Mouse (Mus musculus): ENCODE measurements at regions not wholly inside any gene's neighbourhood (a gene's known extent, or its start where the extent isn't known, plus 50 kb on each side); places are given as distances from the start of the nearest gene placed in this dataset.

DNA sequence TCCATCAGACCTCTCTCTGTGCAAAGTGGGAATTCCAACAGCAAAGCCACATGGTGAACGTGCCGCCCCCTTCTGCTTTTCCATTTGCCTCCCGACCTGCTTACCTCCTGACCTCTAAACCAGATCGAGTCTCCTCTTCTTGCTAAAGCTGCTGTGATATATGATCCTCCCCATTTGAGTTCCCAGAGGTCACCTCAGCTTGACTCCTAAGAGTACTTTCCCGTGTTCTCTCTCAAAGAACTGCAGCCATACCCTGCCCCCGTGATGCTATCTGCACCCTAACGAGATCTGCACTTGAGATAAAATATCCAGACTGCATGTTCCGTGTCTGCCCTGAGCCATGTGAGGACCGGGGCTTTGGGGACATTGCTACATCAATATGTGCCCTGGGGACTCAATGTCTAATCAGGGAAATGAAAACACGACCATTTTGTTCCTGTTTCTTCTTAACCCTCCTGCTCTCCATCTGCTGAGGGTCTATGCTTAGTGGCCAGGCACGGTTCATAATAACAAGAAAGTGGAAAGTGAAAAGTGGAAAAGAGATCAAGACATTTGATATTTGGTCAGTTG lies 94.8 kb downstream of the 3110018I06Rik start:
- no peaks in the 10 kb centered on the region for H3K27me3 ChIP-seq (replicated peaks; ENCODE audit: control insufficient read depth, insufficient read depth, low read length)
- peaks cover 4% of the 10 kb centered on the region; the same call in 1 of the 2 replicates for H3K4me1 ChIP-seq (ENCODE audit: control insufficient read depth, insufficient read depth, low read length)
- ATAC-seq (no peak), DNase-seq (ENCODE audit: low spot score) (no peak)
- 66% methylated on average over 11 of the region's 11 CpGs for WGBS
- no peak overlapping the region for H3K27ac ChIP-seq (ENCODE audit: low read depth, low read length)
- H3K4me2 ChIP-seq (ENCODE audit: low read length), result no peak overlapping the region
- no peak overlapping the region for H3K9ac ChIP-seq (ENCODE audit: low read length)
- no peaks in the 10 kb centered on the region for H3K9me3 ChIP-seq (replicated peaks; ENCODE audit: control insufficient read depth, low read length)
- H3K4me3 ChIP-seq (ENCODE audit: low read depth, low read length), result no peak overlapping the region
- no peaks in the 10 kb centered on the region for H3K36me3 ChIP-seq (ENCODE audit: control insufficient read depth, insufficient read depth, low read length)

DNA sequence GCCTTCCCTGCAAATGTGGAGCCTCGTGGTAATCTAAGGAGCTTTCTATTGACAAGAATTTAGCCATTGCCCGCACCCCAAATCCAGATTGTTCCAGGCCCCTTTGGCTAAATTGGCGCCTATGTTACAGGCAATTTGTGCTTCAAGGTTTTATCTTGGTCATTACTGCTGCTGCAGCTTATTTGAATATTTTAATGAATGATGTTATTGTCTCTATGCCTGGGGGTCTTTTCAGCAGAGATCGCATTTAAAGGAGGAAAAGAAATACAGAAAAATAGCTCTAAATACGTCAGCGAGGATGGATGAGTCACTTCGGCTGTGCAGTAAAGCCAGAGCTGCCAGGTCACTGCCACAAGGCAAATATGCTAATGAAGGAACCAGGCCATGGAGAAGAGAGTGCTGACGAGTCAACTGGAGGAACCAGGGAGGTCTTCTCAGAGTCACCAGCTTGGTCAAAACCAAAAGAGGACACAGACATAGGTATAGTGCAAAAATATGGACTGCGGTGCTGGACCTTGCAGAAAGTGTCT lies 97.3 kb downstream of the 3110018I06Rik start:
- Histone ChIP-seq H3K4me2 (ENCODE audit: low read length) (no peak overlapping the region), H3K4me1 (ENCODE audit: control insufficient read depth, insufficient read depth, low read length) (peaks cover 4% of the 10 kb centered on the region; the same call in 1 of the 2 replicates), H3K9ac (ENCODE audit: low read length) (no peak overlapping the region), H3K36me3 (ENCODE audit: control insufficient read depth, insufficient read depth, low read length) (no peaks in the 10 kb centered on the region), H3K4me3 (ENCODE audit: low read depth, low read length) (no peak overlapping the region), H3K9me3 (replicated peaks; ENCODE audit: control insufficient read depth, low read length) (no peaks in the 10 kb centered on the region), H3K27me3 (replicated peaks; ENCODE audit: control insufficient read depth, insufficient read depth, low read length) (no peaks in the 10 kb centered on the region), H3K27ac (ENCODE audit: low read depth, low read length) (no peak overlapping the region)
- DNase-seq (ENCODE audit: low spot score), result peak; percentile 56
- peak; percentile 50; the same call in 1 of the 2 replicates for ATAC-seq
- WGBS, result 21% methylated on average over 9 of the region's 9 CpGs

DNA sequence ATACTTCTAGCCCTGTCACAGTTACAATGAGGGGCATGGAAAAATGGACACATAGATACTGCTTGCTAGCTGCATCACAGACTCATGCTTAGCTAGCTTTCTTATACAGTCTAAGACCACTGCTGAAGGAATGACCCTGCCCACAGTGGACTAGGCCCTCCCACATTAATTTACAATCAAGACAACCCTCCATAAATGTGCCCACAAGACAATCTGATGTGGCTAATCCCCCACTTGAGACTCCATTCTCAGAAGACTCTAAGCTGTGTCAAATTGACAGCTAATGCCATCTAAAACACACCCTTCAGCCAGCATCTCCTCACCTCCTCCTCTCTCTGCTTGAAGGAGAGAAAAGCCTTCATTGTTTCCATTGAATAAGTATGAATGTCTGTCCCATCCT lies 107.8 kb downstream of the 3110018I06Rik start:
- H3K4me1 ChIP-seq (ENCODE audit: control insufficient read depth, insufficient read depth, low read length), result no peaks in the 10 kb centered on the region
- no peak overlapping the region for H3K4me3 ChIP-seq (ENCODE audit: low read depth, low read length)
- no peak overlapping the region for H3K27ac ChIP-seq (ENCODE audit: low read depth, low read length)
- DNase-seq (ENCODE audit: low spot score) (no peak), ATAC-seq (no peak)
- H3K9me3 ChIP-seq (replicated peaks; ENCODE audit: control insufficient read depth, low read length), result no peaks in the 10 kb centered on the region
- no peaks in the 10 kb centered on the region for H3K36me3 ChIP-seq (ENCODE audit: control insufficient read depth, insufficient read depth, low read length)
- H3K27me3 ChIP-seq (replicated peaks; ENCODE audit: control insufficient read depth, insufficient read depth, low read length), result no peaks in the 10 kb centered on the region
- no peak overlapping the region for H3K4me2 ChIP-seq (ENCODE audit: low read length)
- no peak overlapping the region for H3K9ac ChIP-seq (ENCODE audit: low read length)

DNA sequence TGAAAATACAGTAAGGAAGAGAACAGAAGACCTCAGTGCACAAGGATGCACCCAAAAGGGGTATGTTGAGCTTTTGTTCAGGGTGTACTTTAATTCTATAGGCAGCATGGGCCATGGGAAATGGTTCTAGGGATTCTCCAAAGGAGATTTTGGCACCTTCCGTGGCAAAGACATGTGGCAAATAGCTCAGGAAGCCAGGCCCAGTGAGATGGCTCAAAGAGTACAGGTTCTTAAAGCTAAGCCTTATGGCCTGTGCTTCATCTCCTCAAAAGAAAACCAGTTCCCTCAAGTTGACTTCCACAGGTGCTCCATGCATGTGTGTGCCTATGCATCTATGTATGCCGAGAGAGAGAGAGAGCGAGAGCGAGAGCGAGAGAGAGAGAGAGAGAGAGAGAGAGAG lies 112.1 kb downstream of the 3110018I06Rik start:
- no peak overlapping the region for H3K4me3 ChIP-seq (ENCODE audit: low read depth, low read length)
- WGBS, result 97% methylated on average over 5 of the region's 5 CpGs
- H3K9me3 ChIP-seq (replicated peaks; ENCODE audit: control insufficient read depth, low read length), result no peaks in the 10 kb centered on the region
- DNase-seq (ENCODE audit: low spot score), result no peak
- no peaks in the 10 kb centered on the region for H3K36me3 ChIP-seq (ENCODE audit: control insufficient read depth, insufficient read depth, low read length)
- H3K4me1 ChIP-seq (ENCODE audit: control insufficient read depth, insufficient read depth, low read length), result no peaks in the 10 kb centered on the region
- H3K27me3 ChIP-seq (replicated peaks; ENCODE audit: control insufficient read depth, insufficient read depth, low read length), result no peaks in the 10 kb centered on the region
- no peak overlapping the region for H3K4me2 ChIP-seq (ENCODE audit: low read length)
- ATAC-seq, result no peak
- no peak overlapping the region for H3K27ac ChIP-seq (ENCODE audit: low read depth, low read length)
- H3K9ac ChIP-seq (ENCODE audit: low read length), result no peak overlapping the region

DNA sequence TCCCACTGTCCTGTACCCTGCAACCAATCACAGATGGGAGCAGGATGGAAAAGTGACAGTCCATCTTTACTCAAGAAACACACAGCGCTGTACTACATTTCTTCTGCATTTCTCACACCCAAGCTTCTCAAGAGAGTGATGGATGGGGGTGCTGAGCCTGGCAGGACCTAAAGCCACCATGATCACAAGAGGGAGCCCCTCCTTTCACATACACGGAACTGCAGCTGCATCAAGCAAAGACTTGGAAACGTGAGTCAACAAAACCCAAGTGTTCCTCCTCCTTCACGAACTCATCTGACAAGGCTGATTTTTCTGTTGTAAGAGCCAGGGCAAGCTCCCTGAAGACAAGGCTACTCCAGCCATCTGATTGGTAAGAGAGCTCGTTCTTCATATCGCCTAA lies 120.5 kb downstream of the 3110018I06Rik start:
- no peak for DNase-seq (ENCODE audit: low spot score)
- H3K9ac ChIP-seq (ENCODE audit: low read length), result no peak overlapping the region
- H3K27ac ChIP-seq (ENCODE audit: low read depth, low read length), result no peak overlapping the region
- peaks cover 3% of the 10 kb centered on the region; the same call in 1 of the 2 replicates for H3K9me3 ChIP-seq (replicated peaks; ENCODE audit: control insufficient read depth, low read length)
- WGBS, result 84% methylated on average over 6 of the region's 6 CpGs
- H3K4me1 ChIP-seq (ENCODE audit: control insufficient read depth, insufficient read depth, low read length), result no peaks in the 10 kb centered on the region
- no peaks in the 10 kb centered on the region for H3K36me3 ChIP-seq (ENCODE audit: control insufficient read depth, insufficient read depth, low read length)
- H3K4me3 ChIP-seq (ENCODE audit: low read depth, low read length), result no peak overlapping the region
- ATAC-seq, result no peak
- no peak overlapping the region for H3K4me2 ChIP-seq (ENCODE audit: low read length)
- no peaks in the 10 kb centered on the region for H3K27me3 ChIP-seq (replicated peaks; ENCODE audit: control insufficient read depth, insufficient read depth, low read length)

DNA sequence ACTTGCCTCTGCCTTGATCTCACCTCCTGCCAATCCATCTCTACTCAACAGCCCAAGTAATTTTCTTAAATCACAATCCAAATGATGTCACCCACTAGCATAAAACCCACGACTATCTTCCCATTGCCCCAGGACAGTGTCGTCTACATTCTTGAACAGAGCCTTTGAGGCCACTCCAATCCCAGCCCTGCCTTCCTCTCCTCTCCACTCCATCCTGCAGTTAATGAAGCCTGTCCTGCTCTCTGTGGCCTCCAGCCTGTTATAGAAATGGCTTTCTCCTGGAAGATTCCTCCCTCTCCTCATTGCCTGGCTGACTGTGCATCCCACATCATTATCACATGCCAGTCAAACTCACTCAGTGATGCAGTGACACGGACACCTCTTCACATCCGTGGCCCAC lies 121.6 kb downstream of the 3110018I06Rik start:
- Histone ChIP-seq H3K9ac (ENCODE audit: low read length) (no peak overlapping the region), H3K36me3 (ENCODE audit: control insufficient read depth, insufficient read depth, low read length) (no peaks in the 10 kb centered on the region), H3K9me3 (replicated peaks; ENCODE audit: control insufficient read depth, low read length) (peaks cover 3% of the 10 kb centered on the region; the same call in 1 of the 2 replicates), H3K4me1 (ENCODE audit: control insufficient read depth, insufficient read depth, low read length) (no peaks in the 10 kb centered on the region), H3K4me3 (ENCODE audit: low read depth, low read length) (no peak overlapping the region), H3K4me2 (ENCODE audit: low read length) (no peak overlapping the region), H3K27ac (ENCODE audit: low read depth, low read length) (no peak overlapping the region), H3K27me3 (replicated peaks; ENCODE audit: control insufficient read depth, insufficient read depth, low read length) (no peaks in the 10 kb centered on the region)
- DNase-seq (ENCODE audit: low spot score), result no peak
- ATAC-seq, result no peak
- 79% methylated on average over 4 of the region's 4 CpGs for WGBS

DNA sequence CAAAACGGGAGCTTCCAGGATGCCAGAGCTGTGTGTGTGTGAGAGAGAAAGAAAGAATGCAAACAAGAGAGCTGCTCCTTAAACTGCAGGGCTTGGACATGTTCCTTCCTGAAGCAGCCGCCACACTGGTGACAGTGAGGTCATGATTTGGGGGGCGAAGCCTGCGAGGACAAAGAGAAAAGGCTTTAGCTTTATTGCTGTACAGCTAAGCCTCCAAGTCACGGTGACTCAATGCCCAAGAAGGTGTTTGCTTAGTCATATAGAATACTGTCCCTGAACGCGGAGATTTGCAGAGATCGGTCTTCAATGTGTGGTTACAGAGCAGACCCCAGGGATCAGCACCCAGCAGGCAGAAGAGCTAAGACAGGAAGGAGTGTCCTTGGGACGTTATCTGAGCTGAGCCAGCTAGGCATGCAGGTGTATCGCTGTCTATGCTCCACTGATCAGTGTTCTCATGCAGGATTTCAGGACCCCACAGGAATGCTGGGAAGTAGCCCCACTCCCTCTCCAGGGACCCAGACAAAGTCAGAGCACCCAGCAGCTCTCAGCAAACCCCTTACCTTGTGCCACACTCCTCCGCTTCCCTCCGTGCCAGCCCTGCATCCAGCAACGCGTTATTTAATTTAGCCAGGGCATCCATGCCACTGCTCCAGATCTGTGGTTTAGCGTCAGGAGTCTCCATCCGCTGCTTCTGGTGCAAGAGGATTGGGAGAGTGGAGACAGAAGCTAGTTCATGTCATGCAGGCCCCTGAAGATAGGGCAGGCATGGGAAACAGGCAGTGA lies 129.0 kb downstream of the 3110018I06Rik start:
- 0 out of 2 replicates have a peak overlapping the region, but pooled peaks have one; percentile 27 for H3K27ac ChIP-seq (ENCODE audit: low read depth, low read length)
- no peak overlapping the region for H3K9ac ChIP-seq (ENCODE audit: low read length)
- H3K4me3 ChIP-seq (ENCODE audit: low read depth, low read length), result no peak overlapping the region
- no peaks in the 10 kb centered on the region for H3K9me3 ChIP-seq (replicated peaks; ENCODE audit: control insufficient read depth, low read length)
- no peaks in the 10 kb centered on the region for H3K27me3 ChIP-seq (replicated peaks; ENCODE audit: control insufficient read depth, insufficient read depth, low read length)
- no peak overlapping the region for H3K4me2 ChIP-seq (ENCODE audit: low read length)
- ATAC-seq (no peak), DNase-seq (ENCODE audit: low spot score) (no peak)
- H3K4me1 ChIP-seq (ENCODE audit: control insufficient read depth, insufficient read depth, low read length), result no peaks in the 10 kb centered on the region
- 72% methylated on average over 16 of the region's 16 CpGs for WGBS
- no peaks in the 10 kb centered on the region for H3K36me3 ChIP-seq (ENCODE audit: control insufficient read depth, insufficient read depth, low read length)

DNA sequence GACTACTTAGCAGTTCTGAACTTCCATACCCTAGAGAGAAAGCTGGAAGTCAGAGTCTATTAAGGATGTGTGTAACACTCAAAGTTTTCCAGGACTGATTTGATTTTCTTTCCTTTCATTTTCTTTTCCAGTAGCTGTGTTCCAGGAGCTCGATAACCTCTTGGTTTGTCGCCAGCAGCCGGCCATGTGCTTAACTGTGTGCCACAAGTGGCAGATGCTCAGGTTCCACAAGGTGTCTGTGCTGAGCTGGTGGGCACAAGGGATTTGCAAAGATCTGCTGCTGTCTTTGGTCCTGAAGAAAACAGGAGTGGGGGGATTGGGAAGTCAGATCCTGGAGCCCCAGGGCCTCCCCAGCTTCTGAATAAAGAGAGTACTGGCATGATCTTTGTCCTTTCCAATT lies 136.0 kb downstream of the 3110018I06Rik start:
- DNase-seq (ENCODE audit: low spot score) (peak; percentile 33), ATAC-seq (no peak)
- Histone ChIP-seq H3K9me3 (replicated peaks; ENCODE audit: control insufficient read depth, low read length) (no peaks in the 10 kb centered on the region), H3K36me3 (ENCODE audit: control insufficient read depth, insufficient read depth, low read length) (no peaks in the 10 kb centered on the region), H3K4me2 (ENCODE audit: low read length) (no peak overlapping the region), H3K4me3 (ENCODE audit: low read depth, low read length) (no peak overlapping the region), H3K9ac (ENCODE audit: low read length) (no peak overlapping the region), H3K27me3 (replicated peaks; ENCODE audit: control insufficient read depth, insufficient read depth, low read length) (no peaks in the 10 kb centered on the region), H3K4me1 (ENCODE audit: control insufficient read depth, insufficient read depth, low read length) (no peaks in the 10 kb centered on the region; the same call in 1 of the 2 replicates), H3K27ac (ENCODE audit: low read depth, low read length) (no peak overlapping the region)
- WGBS, result 56% methylated on average over 3 of the region's 3 CpGs

DNA sequence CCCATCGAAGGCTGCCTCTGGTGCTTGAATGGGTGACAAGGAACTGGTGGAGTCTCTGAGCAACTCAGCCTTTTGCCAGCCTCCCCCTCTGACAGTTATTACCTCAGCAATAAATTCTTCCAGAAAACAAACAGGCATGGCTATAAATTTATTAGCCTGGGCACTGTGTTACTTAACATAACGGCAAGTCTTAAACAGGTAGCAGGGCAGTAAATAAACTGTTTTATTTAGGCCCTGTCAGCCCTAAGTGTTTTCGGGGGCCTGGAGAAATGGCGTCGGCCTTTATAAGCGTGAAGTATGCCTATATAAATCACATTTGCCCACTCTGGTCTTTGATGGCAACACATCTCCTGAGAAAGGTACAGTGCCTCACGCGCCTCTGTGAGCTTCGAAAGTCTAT lies 159.6 kb downstream of the 3110018I06Rik start:
- Histone ChIP-seq H3K4me1 (ENCODE audit: control insufficient read depth, insufficient read depth, low read length) (no peaks in the 10 kb centered on the region), H3K9me3 (replicated peaks; ENCODE audit: control insufficient read depth, low read length) (peaks cover 2% of the 10 kb centered on the region; the same call in 1 of the 2 replicates), H3K36me3 (ENCODE audit: control insufficient read depth, insufficient read depth, low read length) (no peaks in the 10 kb centered on the region), H3K4me2 (ENCODE audit: low read length) (no peak overlapping the region), H3K27me3 (replicated peaks; ENCODE audit: control insufficient read depth, insufficient read depth, low read length) (no peaks in the 10 kb centered on the region), H3K27ac (ENCODE audit: low read depth, low read length) (no peak overlapping the region), H3K9ac (ENCODE audit: low read length) (no peak overlapping the region), H3K4me3 (ENCODE audit: low read depth, low read length) (no peak overlapping the region)
- DNase-seq (ENCODE audit: low spot score) (no peak), ATAC-seq (no peak)
- WGBS, result 96% methylated on average over 9 of the region's 9 CpGs
